Mouse (Mus musculus) cerebellum, adult 2 months (tissue): Measurements from ENCODE around the gene Guca1a. TPM values are rescaled to one million over a fixed set of nuclear protein-coding genes. Genes with fewer than 3 reads are reported as not detected.

Source experiments
- DNase-seq, 2 experiments: peaks; one replicate each; pipeline ENCODE4 v3.0.0; 2021
- H3K27ac ChIP-seq: fragments of 200-500 bp; 2 replicates; pipeline ENCODE4 v1.5.1; 2012; ENCODE audit warnings: low read length, control low read depth, inconsistent platforms; ENCODE audit not compliant: insufficient read depth
- H3K27me3 ChIP-seq: fragments of 200-500 bp; 2 replicates; pipeline ENCODE4 v1.6.1; 2012; ENCODE audit warnings: inconsistent platforms, mild to moderate bottlenecking, low read length, moderate library complexity; ENCODE audit not compliant: control insufficient read depth, insufficient read depth
- H3K4me1 ChIP-seq: fragments of 200-500 bp; 2 replicates; pipeline ENCODE4 v1.6.1; 2011; ENCODE audit warnings: low read length; ENCODE audit not compliant: control insufficient read depth, insufficient read depth
- H3K4me3 ChIP-seq: fragments of 200-500 bp; replicated peaks from 2 replicates; pipeline ENCODE3; 2011; ENCODE audit warnings: mild to moderate bottlenecking, low read depth, low read length, control low read depth; ENCODE audit not compliant: insufficient read depth
- CTCF ChIP-seq: fragments of 200-500 bp; IDR thresholded peaks from 2 replicates; pipeline ENCODE4 v1.5.1; 2011; ENCODE audit warnings: low read depth, mild to moderate bottlenecking, control low read depth, low read length, moderate library complexity, borderline replicate concordance; ENCODE audit not compliant: insufficient read depth
- POLR2A ChIP-seq: fragments of 200-500 bp; IDR thresholded peaks from 2 replicates; pipeline ENCODE4 v1.6.1; 2011; ENCODE audit warnings: low read length, control low read depth, borderline replicate concordance; ENCODE audit not compliant: insufficient read depth
- WGBS: fragments of 180-500 bp; shearing (Covaris S2); methylation state at CpG from one replicate; pipeline ENCODE4 v1.1.7; 2018; 5-methylcytosine and 5-hydroxymethylcytosine counted together
- polyA plus RNA-seq: library from polyadenylated mRNA; depleted of rRNA; stranded (reverse); fragments of >200 nt; gene quantifications from 2 replicates; pipeline ENCODE4 v1.2.3, GENCODE M21; 2012

Gene Guca1a
- polyA plus RNA-seq, 1 experiment = 0.21 TPM

- H3K4me1 ChIP-seq = no peaks in the 10 kb centered on the region
- no peak for DNase-seq
- no peak overlapping the region for H3K4me3 ChIP-seq
- peaks cover 1% of the 10 kb centered on the region; the same call in 1 of the 2 replicates for H3K27me3 ChIP-seq
- WGBS = 82% methylated on average over 19 of the region's 19 CpGs
- H3K27ac ChIP-seq = no peak overlapping the region
- TF ChIP-seq CTCF = no peak
- no peak for TF ChIP-seq POLR2A
These were observed 41.1 kb upstream of the Guca1a start for GRCm38 (mm10) chr17:47441296-47442051.

DNA sequence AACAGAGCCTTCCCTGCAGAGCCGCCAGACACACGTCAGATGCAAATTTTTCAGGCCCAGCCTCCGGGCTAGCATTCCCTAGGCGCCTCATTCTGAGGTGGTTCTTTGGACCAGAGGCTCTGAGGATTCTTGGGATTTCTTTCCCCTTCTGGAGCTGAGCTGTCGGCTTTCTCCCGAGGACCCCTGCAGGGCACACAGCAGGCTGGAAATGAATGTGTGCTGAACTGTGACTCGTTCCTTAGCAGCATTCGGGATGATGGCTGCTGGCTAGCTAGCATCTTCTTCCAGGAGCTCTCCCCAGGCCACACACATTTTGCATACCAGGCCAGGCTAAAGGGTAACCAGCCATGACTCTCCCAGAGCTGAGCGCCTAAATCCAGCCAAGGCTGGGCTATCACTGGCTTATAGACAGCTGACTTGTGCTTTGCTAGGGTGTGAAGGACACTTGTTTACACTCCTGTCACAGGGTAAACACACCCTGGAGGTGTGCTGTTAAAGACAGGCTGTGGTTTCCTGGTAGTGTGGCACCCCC lies 40.0 kb upstream of the Guca1a start:
- DNase-seq = no peak
- WGBS = 18% methylated on average over 9 of the region's 9 CpGs
- H3K4me1 ChIP-seq = peaks cover 3% of the 10 kb centered on the region
- peaks cover 3% of the 10 kb centered on the region; the same call in 1 of the 2 replicates for H3K27me3 ChIP-seq
- no peak for TF ChIP-seq CTCF
- no peak for TF ChIP-seq POLR2A
- H3K27ac ChIP-seq = no peak overlapping the region
- H3K4me3 ChIP-seq = no peak overlapping the region

DNA sequence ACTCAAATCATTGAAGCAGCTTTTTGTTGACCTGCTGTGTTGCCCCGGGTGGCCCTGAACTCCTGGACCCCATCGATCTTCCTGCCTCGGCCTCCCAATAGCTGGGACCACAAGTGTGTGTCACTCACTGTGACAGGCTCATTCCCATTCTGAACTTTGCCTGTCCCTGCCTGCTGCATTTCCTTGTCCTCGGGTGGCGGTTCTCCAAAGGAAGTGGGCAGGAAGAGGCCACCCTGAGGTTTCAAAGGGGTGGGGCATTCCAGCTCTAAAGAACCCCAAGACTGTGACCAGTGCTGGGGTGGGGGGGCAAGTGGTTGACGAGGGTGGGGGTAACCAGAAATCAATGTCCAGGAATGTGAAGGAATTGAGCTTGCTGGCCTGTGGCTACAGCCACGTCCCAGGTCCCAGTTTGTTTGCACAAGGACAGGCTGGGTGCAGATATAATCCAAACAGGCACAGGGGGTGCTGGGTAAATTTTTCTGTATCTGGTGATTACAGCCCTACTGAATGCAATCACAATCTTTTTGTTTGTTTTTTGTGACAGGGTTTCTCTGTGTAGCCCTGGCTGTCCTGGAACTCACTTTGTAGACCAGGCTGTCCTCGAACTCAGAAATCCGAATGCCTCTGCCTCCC lies 39.1 kb upstream of the Guca1a start:
- TF ChIP-seq POLR2A (no peak), CTCF (no peak)
- no peak overlapping the region for H3K27ac ChIP-seq
- 69% methylated on average over 9 of the region's 9 CpGs for WGBS
- no peak overlapping the region for H3K4me3 ChIP-seq
- peaks cover 3% of the 10 kb centered on the region for H3K4me1 ChIP-seq
- H3K27me3 ChIP-seq = peaks cover 3% of the 10 kb centered on the region; the same call in 1 of the 2 replicates
- DNase-seq = no peak

DNA sequence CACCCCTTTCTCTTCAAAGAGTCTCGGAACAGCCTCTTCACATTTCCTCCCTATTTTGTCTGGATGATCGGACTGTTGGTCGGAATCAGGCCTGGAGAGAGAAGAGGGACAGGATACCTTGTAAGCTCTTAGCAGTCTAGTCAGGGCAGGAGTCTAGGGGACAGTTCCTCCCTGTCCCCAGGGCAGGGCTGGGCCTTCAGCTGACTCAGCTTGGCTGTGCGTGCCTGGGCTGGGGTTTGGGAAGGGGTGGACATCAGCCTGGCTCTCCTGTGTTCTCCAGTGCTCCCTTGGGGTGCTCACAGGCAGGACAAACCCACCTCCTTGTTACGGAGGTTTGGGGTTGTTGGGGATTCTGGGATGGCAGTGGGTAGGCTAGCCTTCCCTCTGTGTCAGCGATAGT lies 38.2 kb upstream of the Guca1a start:
- no peak overlapping the region for H3K4me3 ChIP-seq
- H3K27ac ChIP-seq = no peak overlapping the region
- no peak for TF ChIP-seq POLR2A
- TF ChIP-seq CTCF = no peak
- no peak for DNase-seq
- 83% methylated on average over 6 of the region's 6 CpGs for WGBS
- peaks cover 3% of the 10 kb centered on the region for H3K4me1 ChIP-seq
- H3K27me3 ChIP-seq = peaks cover 3% of the 10 kb centered on the region; the same call in 1 of the 2 replicates

- no peak for DNase-seq
- TF ChIP-seq POLR2A (no peak), CTCF (no peak)
- Histone ChIP-seq H3K4me3 (peak within 1 kb of the TSS; percentile 11), H3K4me1 (peaks cover 3% of the 10 kb centered on the region), H3K27me3 (peaks cover 3% of the 10 kb centered on the region; the same call in 1 of the 2 replicates), H3K27ac (no peak within 1 kb of the TSS)
- 11% methylated on average over 24 of the region's 25 CpGs for WGBS
These were observed 36.6 kb upstream of the Guca1a start, which contains the start of gene 1700001C19Rik for GRCm38 (mm10) chr17:47436907-47437547. TSS of gene 1700001C19Rik (minus strand) at chr17:47437376.

- peak in 1 of 2 experiments; percentile 17 for DNase-seq
- H3K27me3 ChIP-seq = peaks cover 3% of the 10 kb centered on the region; the same call in 1 of the 2 replicates
- 3% methylated on average over 45 of the region's 45 CpGs for WGBS
- no peak within 1 kb of the TSS for H3K27ac ChIP-seq
- no peak for TF ChIP-seq CTCF
- TF ChIP-seq POLR2A = no peak
- peak within 1 kb of the TSS; percentile 11 for H3K4me3 ChIP-seq
- peaks cover 3% of the 10 kb centered on the region for H3K4me1 ChIP-seq
These were observed 35.9 kb upstream of the Guca1a start, which contains the start of gene AI661453 for GRCm38 (mm10) chr17:47436156-47436906. TSS of gene AI661453 (plus strand) at chr17:47436615.

GRCm38 (mm10) chr17:47430815-47431214 lies 30.4 kb upstream of the Guca1a start:
- no peak overlapping the region for H3K27ac ChIP-seq
- no peak for DNase-seq
- 73% methylated on average over 5 of the region's 5 CpGs for WGBS
- no peak for TF ChIP-seq POLR2A
- TF ChIP-seq CTCF = no peak
- H3K27me3 ChIP-seq = no peaks in the 10 kb centered on the region
- no peak overlapping the region for H3K4me3 ChIP-seq
- no peaks in the 10 kb centered on the region for H3K4me1 ChIP-seq
